Mouse (Mus musculus): ENCODE results near the gene Dleu7.

DNA sequence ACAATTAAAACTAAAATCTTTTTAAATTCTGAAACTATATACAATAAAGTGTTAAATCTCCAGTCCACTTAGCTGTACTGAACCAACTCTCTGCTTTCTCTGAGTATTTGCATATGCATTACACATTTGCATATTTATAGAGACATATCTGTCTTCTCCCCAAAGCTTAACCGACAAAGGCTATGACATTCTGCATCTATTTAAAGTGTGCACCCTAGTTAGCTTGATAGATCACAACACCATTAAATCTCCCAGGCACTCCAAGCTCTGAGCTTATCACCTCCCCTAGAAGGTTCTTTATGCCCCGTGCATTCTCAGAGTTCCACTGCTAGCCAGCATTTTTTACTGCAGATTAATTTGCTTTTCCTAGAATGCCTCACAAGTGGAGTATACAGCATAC, 16.2 kb upstream of the Dleu7 start:
- TF ChIP-seq CTCF (IDR thresholded peaks at IDR 0.05; ENCODE audit: low read depth) (no peak), EP300 (IDR thresholded peaks at IDR 0.05; ENCODE audit: low read depth) (no peak)
